In the genomic region with DNA sequence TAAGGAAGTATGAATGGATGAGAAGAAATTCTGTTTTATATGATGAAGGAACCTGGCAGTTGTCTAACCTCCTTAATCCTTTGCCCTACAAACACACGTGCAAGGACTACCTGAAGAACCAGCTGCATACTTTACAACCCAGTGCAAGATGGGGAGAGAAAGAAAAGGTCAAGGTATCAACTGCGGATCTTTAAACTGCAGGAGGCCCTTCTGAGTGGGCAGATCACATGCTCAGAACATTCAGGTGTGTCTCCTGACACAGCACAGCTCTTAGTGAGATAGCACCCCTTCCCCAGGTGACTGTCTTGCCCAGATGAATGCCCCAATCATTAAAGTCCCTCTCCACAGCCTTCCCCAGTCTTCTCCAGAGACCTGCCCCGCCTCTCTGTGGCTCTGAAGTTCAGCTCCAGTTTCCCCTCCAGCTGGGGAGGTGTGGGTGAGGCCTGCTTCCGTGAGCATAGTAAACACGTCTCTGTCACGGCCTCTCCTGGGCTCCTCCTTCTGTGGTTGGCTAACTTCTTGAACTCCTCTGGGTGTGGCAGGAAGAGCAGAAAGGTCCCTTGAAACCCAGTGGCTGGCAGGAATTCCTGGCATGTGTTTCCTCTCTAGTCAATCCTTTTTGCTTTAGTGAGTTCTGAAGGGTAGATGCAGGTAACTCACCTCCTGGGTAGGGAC, we compare ENCODE assay signal across 10 mouse cellular contexts. TPM values are rescaled to one million over a fixed set of nuclear protein-coding genes. Genes with fewer than 3 reads are reported as not detected.
DNase-seq lines count a peak whose midpoint lies in the region; ATAC-seq lines count a peak whose summit lies in the region.
"Had no signal": no experiment of that assay in that cellular context is flagged by ENCODE, and none has a peak within 500 bp of the region (broad histone marks: within the 10 kb centered on the region; RNA-seq: fewer than 3 reads in every experiment).

No protein-coding gene starts in this region.

- WGBS in stomach, embryonic 14.5 days = 29% methylated on average over 6 of the region's 6 CpGs

- H3K4me1 ChIP-seq in stomach, embryonic 14.5 days (ENCODE audit: control insufficient read depth, insufficient read depth, low read length) = 0 out of 2 replicates have a peak, but pooled peaks cover 6% of the 10 kb centered on the region
- H3K4me1 ChIP-seq: hindbrain, embryonic 15.5 days; neural tube, embryonic 13.5 days had no signal

- no peaks in the 10 kb centered on the region for H3K27me3 ChIP-seq in stomach, embryonic 14.5 days (ENCODE audit: control insufficient read depth, insufficient read depth, low read length)
- H3K27me3 ChIP-seq: hindbrain, embryonic 15.5 days; neural tube, embryonic 13.5 days had no signal

- no peak overlapping the region for H3K9ac ChIP-seq in stomach, embryonic 14.5 days (replicated peaks; ENCODE audit: low read depth, low read length)
- H3K9ac ChIP-seq: hindbrain, embryonic 15.5 days; neural tube, embryonic 13.5 days had no signal

- peak; percentile 13 to 31 for DNase-seq in CD8-positive naive resting alpha-beta T cell, adult 2 months (ENCODE audit: low read depth in 2 of 2, low spot score in 2 of 2)
- peak; percentile 37 to 68 for DNase-seq in kidney, postnatal 4 days
- no peak for DNase-seq in layer of hippocampus, postnatal 25 days (ENCODE audit: extremely low spot score in 1 of 2, low spot score in 1 of 2)
- DNase-seq in right cerebral cortex, postnatal 36 days (ENCODE audit: low spot score in 2 of 2) = no peak
- DNase-seq in left cerebral cortex, adult 9 months (ENCODE audit: low spot score in 2 of 2) = no peak
- no peak for DNase-seq in embryo, embryonic 10.5 days (ENCODE audit: low spot score)

- no peak overlapping the region for H3K4me3 ChIP-seq in stomach, embryonic 14.5 days (ENCODE audit: low read depth, low read length)
- H3K4me3 ChIP-seq: hindbrain, embryonic 15.5 days; neural tube, embryonic 13.5 days had no signal

- H3K27ac ChIP-seq in stomach, embryonic 14.5 days (ENCODE audit: low read length) = peak overlapping the region; percentile 21; the same call in 1 of the 2 replicates
- H3K27ac ChIP-seq: hindbrain, embryonic 15.5 days; neural tube, embryonic 13.5 days had no signal

- no peaks in the 10 kb centered on the region for H3K9me3 ChIP-seq in stomach, embryonic 14.5 days (ENCODE audit: control insufficient read depth, low read depth, low read length)
- H3K9me3 ChIP-seq: hindbrain, embryonic 15.5 days; neural tube, embryonic 13.5 days had no signal

- peak; percentile 92 for ATAC-seq in activated CD4-positive, CD25-positive, alpha-beta regulatory T cell, adult 4 months
- peak; percentile 78 for ATAC-seq in stomach, embryonic 14.5 days (ENCODE audit: insufficient number of reproducible peaks, insufficient read depth, low FRiP score, low read depth)

- no peak overlapping the region for H3K4me2 ChIP-seq in stomach, embryonic 14.5 days (replicated peaks; ENCODE audit: low read depth, low read length)
- H3K4me2 ChIP-seq: hindbrain, embryonic 15.5 days; neural tube, embryonic 13.5 days had no signal

- H3K36me3 ChIP-seq in stomach, embryonic 14.5 days (ENCODE audit: control insufficient read depth, insufficient read depth, low read length) = no peaks in the 10 kb centered on the region
- H3K36me3 ChIP-seq: hindbrain, embryonic 15.5 days; neural tube, embryonic 13.5 days had no signal

RNA-seq across cellular contexts. Expression of a gene that starts 32.5 kb away (rescaled TPM):
- not detected for polyA plus RNA-seq in activated CD4-positive, CD25-positive, alpha-beta regulatory T cell, adult 4 months (2017; shearing (Covaris generic))
- 17.6 and 17.7 TPM in 2 replicates for polyA plus RNA-seq in stomach, embryonic 14.5 days (2014; fragmentation: Nextera tagmentation; extraction: Ambion mirVana)
- 1 to 10 TPM; 2.2 to 2.4 TPM for total RNA-seq in layer of hippocampus, postnatal 25 days (2021)

RNA-seq across cellular contexts. Expression of a gene that starts 50.3 kb away (rescaled TPM):
- not detected for polyA plus RNA-seq in activated CD4-positive, CD25-positive, alpha-beta regulatory T cell, adult 4 months (2017; shearing (Covaris generic))
- polyA plus RNA-seq in stomach, embryonic 14.5 days (2014; fragmentation: Nextera tagmentation; extraction: Ambion mirVana) = 8.1 and 10.2 TPM in 2 replicates
- total RNA-seq in layer of hippocampus, postnatal 25 days (2021) = under 1 TPM; 0.66 to 0.85 TPM

Comparison
In these comparisons a context has a peak if more than half of its experiments do, and no peak if none do; other contexts are left out.
1. DNase-seq: peak in CD8-positive naive resting alpha-beta T cell, adult 2 months (2 of 2) and kidney, postnatal 4 days (2 of 2); none in layer of hippocampus, postnatal 25 days (0 of 2), right cerebral cortex, postnatal 36 days (0 of 2), left cerebral cortex, adult 9 months (0 of 2) and embryo, embryonic 10.5 days (single experiment).
2. RNA of a gene that starts 32.5 kb away (polyA plus RNA-seq): 17.6 to 17.7 TPM in stomach, embryonic 14.5 days; not detected in activated CD4-positive, CD25-positive, alpha-beta regulatory T cell, adult 4 months; every median in the first group is over 10 times any median in the second.